Mouse (Mus musculus) midbrain, embryonic 16.5 days (tissue): ENCODE results near the gene Krt87. TPM values are rescaled to one million over a fixed set of nuclear protein-coding genes. Genes with fewer than 3 reads are reported as not detected.

Source experiments
- ATAC-seq: fragments of 200-750 bp; cut with Nextera tagmentation; 2 replicates; pipeline ENCODE4 v1.8.0; 2017; ENCODE audit warnings: moderate TSS enrichment
- H3K27ac ChIP-seq: fragments of 300-500 bp; sonication (generic); 2 replicates; pipeline ENCODE4 v1.5.1; 2014; ENCODE audit warnings: mild to moderate bottlenecking, low read length, mixed read lengths
- H3K27me3 ChIP-seq: fragments of 300-500 bp; sonication (generic); 2 replicates; pipeline ENCODE4 v1.6.1; 2014; ENCODE audit warnings: low read depth, low read length, mixed read lengths; ENCODE audit not compliant: control insufficient read depth, insufficient read depth
- H3K36me3 ChIP-seq: fragments of 300-500 bp; sonication (generic); 2 replicates; pipeline ENCODE4 v1.6.1; 2014; ENCODE audit warnings: mild to moderate bottlenecking, low read length, moderate library complexity, mixed read lengths; ENCODE audit not compliant: control insufficient read depth, insufficient read depth
- H3K4me1 ChIP-seq: fragments of 300-500 bp; sonication (generic); 2 replicates; pipeline ENCODE4 v1.6.1; 2014; ENCODE audit warnings: mild to moderate bottlenecking, low read length, mixed read lengths; ENCODE audit not compliant: control insufficient read depth, insufficient read depth
- H3K4me2 ChIP-seq: fragments of 300-500 bp; sonication (generic); 2 replicates; pipeline ENCODE4 v1.6.1; 2014; ENCODE audit warnings: mild to moderate bottlenecking, low read length, mixed read lengths
- H3K4me3 ChIP-seq: fragments of 300-500 bp; sonication (generic); 2 replicates; pipeline ENCODE4 v1.5.1; 2014; ENCODE audit warnings: low read depth, mild to moderate bottlenecking, low read length, moderate library complexity, mixed read lengths
- H3K9ac ChIP-seq: fragments of 300-500 bp; sonication (generic); 2 replicates; pipeline ENCODE4 v1.6.1; 2014; ENCODE audit warnings: low read depth, low read length, mixed read lengths
- H3K9me3 ChIP-seq: fragments of 300-500 bp; sonication (generic); replicated peaks from 2 replicates; pipeline ENCODE4 v1.6.1; 2014; ENCODE audit warnings: mild to moderate bottlenecking, low read length, mixed read lengths; ENCODE audit not compliant: control insufficient read depth, poor library complexity, severe bottlenecking
- WGBS: fragments of 180-500 bp; shearing (Covaris S2); extraction: QIAGEN DNeasy Blood & Tissue Kit; methylation state at CpG from one replicate; pipeline ENCODE4 v1.1.7; 2014; 5-methylcytosine and 5-hydroxymethylcytosine counted together
- polyA plus RNA-seq: library from polyadenylated mRNA; unstranded; fragments of >200 nt; fragmentation: Nextera tagmentation; extraction: Ambion mirVana; gene quantifications from 2 replicates; pipeline ENCODE4 v1.2.1, GENCODE M21; 2015

The Krt87 gene
- polyA plus RNA-seq, 1 experiment from 2014 or later = 0.70 TPM

- H3K9me3 ChIP-seq = no peaks in the 10 kb centered on the region
- no peak overlapping the region for H3K4me2 ChIP-seq
- H3K9ac ChIP-seq = no peak overlapping the region
- H3K4me3 ChIP-seq = no peak overlapping the region
- H3K4me1 ChIP-seq = no peaks in the 10 kb centered on the region
- no peak overlapping the region for H3K27ac ChIP-seq
- 82% methylated on average over 8 of the region's 8 CpGs for WGBS
- H3K36me3 ChIP-seq = no peaks in the 10 kb centered on the region
- no peak for ATAC-seq
- no peaks in the 10 kb centered on the region for H3K27me3 ChIP-seq
Measured at GRCm38 (mm10) chr15:101398269-101398668, 40.3 kb downstream of the Krt87 start.

GRCm38 (mm10) chr15:101397683-101398082, 40.9 kb downstream of the Krt87 start:
- Histone ChIP-seq H3K9ac (no peak overlapping the region), H3K27me3 (no peaks in the 10 kb centered on the region), H3K4me1 (no peaks in the 10 kb centered on the region), H3K9me3 (no peaks in the 10 kb centered on the region), H3K27ac (no peak overlapping the region), H3K36me3 (no peaks in the 10 kb centered on the region), H3K4me3 (no peak overlapping the region), H3K4me2 (no peak overlapping the region)
- 92% methylated on average over 2 of the region's 2 CpGs for WGBS
- no peak for ATAC-seq

GRCm38 (mm10) chr15:101396921-101397320, 41.7 kb downstream of the Krt87 start:
- no peak overlapping the region for H3K4me2 ChIP-seq
- no peak overlapping the region for H3K9ac ChIP-seq
- no peak overlapping the region for H3K4me3 ChIP-seq
- H3K9me3 ChIP-seq = no peaks in the 10 kb centered on the region
- no peaks in the 10 kb centered on the region for H3K36me3 ChIP-seq
- no peaks in the 10 kb centered on the region for H3K4me1 ChIP-seq
- WGBS = 84% methylated on average over 3 of the region's 3 CpGs
- no peaks in the 10 kb centered on the region for H3K27me3 ChIP-seq
- no peak for ATAC-seq
- no peak overlapping the region for H3K27ac ChIP-seq

GRCm38 (mm10) chr15:101396466-101396865, 42.1 kb downstream of the Krt87 start:
- Histone ChIP-seq H3K9ac (no peak overlapping the region), H3K4me1 (no peaks in the 10 kb centered on the region), H3K4me2 (no peak overlapping the region), H3K27ac (no peak overlapping the region), H3K4me3 (no peak overlapping the region), H3K36me3 (no peaks in the 10 kb centered on the region), H3K27me3 (no peaks in the 10 kb centered on the region), H3K9me3 (no peaks in the 10 kb centered on the region)
- ATAC-seq = no peak
- 74% methylated on average over 7 of the region's 7 CpGs for WGBS

- WGBS = 67% methylated on average over 7 of the region's 7 CpGs
- H3K4me1 ChIP-seq = no peaks in the 10 kb centered on the region
- no peak overlapping the region for H3K9ac ChIP-seq
- H3K9me3 ChIP-seq = no peaks in the 10 kb centered on the region
- H3K4me2 ChIP-seq = no peak overlapping the region
- H3K4me3 ChIP-seq = no peak overlapping the region
- no peak overlapping the region for H3K27ac ChIP-seq
- H3K36me3 ChIP-seq = no peaks in the 10 kb centered on the region
- ATAC-seq = no peak
- H3K27me3 ChIP-seq = no peaks in the 10 kb centered on the region
Measured at GRCm38 (mm10) chr15:101394908-101395307, 43.7 kb downstream of the Krt87 start.

- Histone ChIP-seq H3K36me3 (no peaks in the 10 kb centered on the region), H3K9ac (no peak overlapping the region), H3K9me3 (no peaks in the 10 kb centered on the region), H3K27me3 (no peaks in the 10 kb centered on the region), H3K4me3 (no peak overlapping the region), H3K4me2 (no peak overlapping the region), H3K27ac (no peak overlapping the region), H3K4me1 (no peaks in the 10 kb centered on the region)
- ATAC-seq = no peak
- WGBS = 80% methylated on average over 5 of the region's 5 CpGs
Measured at GRCm38 (mm10) chr15:101392251-101392650, 46.4 kb downstream of the Krt87 start.

- no peak overlapping the region for H3K4me2 ChIP-seq
- no peak for ATAC-seq
- WGBS = 92% methylated on average over 5 of the region's 5 CpGs
- H3K4me3 ChIP-seq = no peak overlapping the region
- H3K9me3 ChIP-seq = no peaks in the 10 kb centered on the region
- no peak overlapping the region for H3K27ac ChIP-seq
- H3K4me1 ChIP-seq = no peaks in the 10 kb centered on the region
- no peaks in the 10 kb centered on the region for H3K27me3 ChIP-seq
- no peaks in the 10 kb centered on the region for H3K36me3 ChIP-seq
- no peak overlapping the region for H3K9ac ChIP-seq
Measured at GRCm38 (mm10) chr15:101390203-101390602, 48.4 kb downstream of the Krt87 start.

- Histone ChIP-seq H3K27ac (no peak overlapping the region), H3K4me1 (no peaks in the 10 kb centered on the region), H3K4me3 (no peak overlapping the region), H3K36me3 (no peaks in the 10 kb centered on the region), H3K4me2 (no peak overlapping the region), H3K27me3 (no peaks in the 10 kb centered on the region), H3K9me3 (no peaks in the 10 kb centered on the region), H3K9ac (no peak overlapping the region)
- ATAC-seq = no peak
- WGBS = 71% methylated on average over 5 of the region's 5 CpGs
Measured at GRCm38 (mm10) chr15:101388034-101388541, 50.5 kb downstream of the Krt87 start.

GRCm38 (mm10) chr15:101387176-101387575, 51.4 kb downstream of the Krt87 start:
- no peak for ATAC-seq
- no peak overlapping the region for H3K9ac ChIP-seq
- WGBS = 60% methylated on average over 3 of the region's 3 CpGs
- H3K36me3 ChIP-seq = no peaks in the 10 kb centered on the region
- H3K4me2 ChIP-seq = no peak overlapping the region
- no peak overlapping the region for H3K4me3 ChIP-seq
- H3K27me3 ChIP-seq = no peaks in the 10 kb centered on the region
- H3K9me3 ChIP-seq = no peaks in the 10 kb centered on the region
- no peaks in the 10 kb centered on the region for H3K4me1 ChIP-seq
- H3K27ac ChIP-seq = no peak overlapping the region
